Mouse (Mus musculus): ENCODE results near the gene Xpot.

DNA sequence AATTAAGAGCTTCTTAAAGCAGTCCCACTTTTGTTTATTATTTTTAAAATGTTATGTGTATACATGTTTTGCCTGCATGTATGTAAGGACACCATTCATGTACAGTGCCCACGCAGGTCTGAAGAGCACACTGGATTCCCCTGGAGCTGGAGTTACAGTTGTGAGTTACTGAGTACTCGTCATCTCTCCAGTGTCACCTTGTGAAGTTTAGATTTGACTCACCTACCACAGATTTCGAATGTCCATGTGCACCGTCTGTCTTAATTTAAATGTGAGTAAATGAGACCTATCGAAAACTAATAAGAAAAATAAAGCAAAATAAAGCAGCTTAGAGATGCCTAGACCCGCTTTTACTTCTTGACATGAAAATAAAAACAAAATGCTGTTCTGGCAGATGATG is 10.1 kb upstream of the Xpot start:
- TF ChIP-seq POLR2A (IDR thresholded peaks at IDR 0.05; ENCODE audit: insufficient read length, low read depth) (no peak), E2F4 (IDR thresholded peaks at IDR 0.05; ENCODE audit: insufficient read depth) (no peak)

All from myocyte (in vitro differentiated cells).